12 mouse cellular contexts compared by ENCODE assay signal in genomic region chr14:32005673-32006261, GRCm38 (mm10). TPM values are rescaled to one million over a fixed set of nuclear protein-coding genes. Genes with fewer than 3 reads are reported as not detected.
DNase-seq lines count a peak whose midpoint lies in the region; ATAC-seq and TF ChIP-seq lines count a peak whose summit lies in the region.
"Had no signal": no experiment of that assay in that cellular context is flagged by ENCODE, and none has a peak within 500 bp of the region (broad histone marks: within the 10 kb centered on the region; RNA-seq: fewer than 3 reads in every experiment).

No protein-coding gene starts in this region.

- no peak for DNase-seq in layer of hippocampus, adult 2 months (ENCODE audit: low spot score in 2 of 2)
- no peak for DNase-seq in layer of hippocampus, adult 9-10 months (ENCODE audit: low spot score)
- peak; percentile 16 for DNase-seq in thymus, postnatal 25 days
- no peak for DNase-seq in thymus, postnatal 0 days (ENCODE audit: low spot score)
- DNase-seq in kidney, adult 2 months, result peak; percentile 66
- DNase-seq in frontal cortex, postnatal 14 days (ENCODE audit: low spot score in 2 of 2), result no peak
- DNase-seq: cerebellum, postnatal 36 days; right cerebral cortex, adult 18-20 months had no signal

- TF ChIP-seq POLR2A in kidney, adult 2 months (IDR thresholded peaks at IDR 0.05; ENCODE audit: low read depth, low read length), result no peak

- no peak overlapping the region for H3K4me3 ChIP-seq in layer of hippocampus, adult 2 months
- H3K4me3 ChIP-seq in kidney, adult 2 months (ENCODE audit: insufficient read depth, low read depth, low read length), result no peak overlapping the region
- H3K4me3 ChIP-seq: limb, embryonic 10.5 days; neural tube, embryonic 12.5 days had no signal

- no peaks in the 10 kb centered on the region for H3K27me3 ChIP-seq in kidney, adult 2 months (replicated peaks; ENCODE audit: control insufficient read depth, insufficient read depth, low read length)
- H3K27me3 ChIP-seq: neural tube, embryonic 12.5 days had no signal

- 60% methylated on average over 9 of the region's 9 CpGs for WGBS in kidney, adult 2 months

- H3K27ac ChIP-seq in layer of hippocampus, adult 2 months, result peak overlapping the region; percentile 62; the same call in 1 of the 2 replicates
- H3K27ac ChIP-seq in kidney, adult 2 months (ENCODE audit: insufficient read depth, low read depth, low read length), result peak overlapping the region; percentile 88
- H3K27ac ChIP-seq: limb, embryonic 10.5 days; neural tube, embryonic 12.5 days had no signal

- ATAC-seq in granulocyte monocyte progenitor cell, adult 5-6 weeks (replicated peaks; ENCODE audit: poor library complexity, severe bottlenecking), result no peak
- ATAC-seq: inflammation-experienced regulatory T-cells, adult 6 months had no signal

- TF ChIP-seq CTCF in layer of hippocampus, adult 2 months (conservative IDR thresholded peaks at IDR 0.05), result no peak
- no peak for TF ChIP-seq CTCF in kidney, adult 2 months (conservative IDR thresholded peaks at IDR 0.05; ENCODE audit: insufficient read depth, insufficient read length, low read depth, low read length)

- no peaks in the 10 kb centered on the region for H3K36me3 ChIP-seq in kidney, adult 2 months (ENCODE audit: control insufficient read depth, insufficient read depth, low read length)
- H3K36me3 ChIP-seq: limb, embryonic 10.5 days; neural tube, embryonic 12.5 days had no signal

- H3K4me1 ChIP-seq in kidney, adult 2 months (ENCODE audit: control insufficient read depth, insufficient read depth, low read length), result peaks cover 3% of the 10 kb centered on the region; the same call in 1 of the 2 replicates
- H3K4me1 ChIP-seq: limb, embryonic 10.5 days; neural tube, embryonic 12.5 days had no signal

RNA-seq across cellular contexts. Expression of gene Galnt15, which starts 23.0 kb away (rescaled TPM):
- total RNA-seq in layer of hippocampus, adult 2 months (2021), result 1 to 10 TPM; 2.3 to 2.4 TPM
- polyA plus RNA-seq in thymus, postnatal 0 days (2015; fragmentation: Nextera tagmentation; extraction: Ambion mirVana), result 0.82 and 0.86 TPM in 2 replicates
- polyA plus RNA-seq in kidney, adult 2 months (2012; rRNA removed), result 2.6 and 2.9 TPM in 2 replicates
- not detected in 2 replicates for total RNA-seq in granulocyte monocyte progenitor cell, adult 5-6 weeks (2014; fragmentation: Nextera tagmentation)
- not detected in 2 replicates for total RNA-seq in granulocyte monocyte progenitor cell, adult 5-6 weeks (2017)
- polyA plus RNA-seq: inflammation-experienced regulatory T-cells, adult 6 months had no signal

Comparison
In these comparisons a context has a peak if more than half of its experiments do, and no peak if none do; other contexts are left out.
1. DNase-seq: peak in thymus, postnatal 25 days (single experiment) and kidney, adult 2 months (single experiment); none in layer of hippocampus, adult 2 months (0 of 2), layer of hippocampus, adult 9-10 months (single experiment), thymus, postnatal 0 days (single experiment) and frontal cortex, postnatal 14 days (0 of 2).